Mouse (Mus musculus) thymus, postnatal 0 days (tissue): ENCODE results near the gene Map3k20. TPM values are rescaled to one million over a fixed set of nuclear protein-coding genes. Genes with fewer than 3 reads are reported as not detected.

Source experiments
- DNase-seq: peaks from one replicate; pipeline ENCODE4 v3.0.0-alpha.2; 2015; ENCODE audit warnings: low spot score
- polyA plus RNA-seq: library from polyadenylated mRNA; unstranded; fragments of >200 nt; fragmentation: Nextera tagmentation; extraction: Ambion mirVana; gene quantifications from 2 replicates; pipeline ENCODE4 v1.2.1, GENCODE M21; 2015

Map3k20 gene
- polyA plus RNA-seq, 1 experiment from 2014 or later, result 9.4 TPM

GRCm38 (mm10) chr2:72477221-72477620, 191.8 kb downstream of the Map3k20 start:
- DNase-seq, result no peak

- no peak for DNase-seq
Measured at GRCm38 (mm10) chr2:72478176-72478575, 192.7 kb downstream of the Map3k20 start.

GRCm38 (mm10) chr2:72478921-72479320, 193.5 kb downstream of the Map3k20 start:
- DNase-seq, result peak; percentile 47

GRCm38 (mm10) chr2:72479818-72480217, 194.4 kb downstream of the Map3k20 start:
- DNase-seq, result no peak

- no peak for DNase-seq
Measured at GRCm38 (mm10) chr2:72491650-72492049, 206.2 kb downstream of the Map3k20 start.

Other genes with a start within 250 kb of the Map3k20 start
- 361 and 379 TPM in 2 replicates for gene Cdca7, start 190.5 kb downstream of the Map3k20 start, polyA plus RNA-seq